Mouse (Mus musculus): ENCODE measurements at regions not wholly inside any gene's neighbourhood (a gene's known extent, or its start where the extent isn't known, plus 50 kb on each side); places are given as distances from the start of the nearest gene placed in this dataset.
"Not testable (repeated sequence)": the region's sequence is repeated elsewhere in the genome, so short reads cannot be mapped to it uniquely, and the experiment has no call there.

GRCm38 (mm10) chr13:50906431-50906830, 194.2 kb upstream of the Spin1 start:
- H3K36me3 ChIP-seq; H3K27ac ChIP-seq; H3K4me3 ChIP-seq; H3K4me2 ChIP-seq; H3K27me3 ChIP-seq; H3K4me1 ChIP-seq; H3K9ac ChIP-seq; H3K9me3 ChIP-seq; ATAC-seq (ENCODE audit: borderline replicate concordance, extremely low read depth, low FRiP score, low TSS enrichment): not testable (repeated sequence)
- WGBS = 83% methylated on average over 6 of the region's 6 CpGs

- Histone ChIP-seq H3K4me3 (no peak overlapping the region), H3K9me3 (no peaks in the 10 kb centered on the region), H3K9ac (no peak overlapping the region), H3K27me3 (no peaks in the 10 kb centered on the region), H3K36me3 (no peaks in the 10 kb centered on the region), H3K4me1 (no peaks in the 10 kb centered on the region), H3K4me2 (no peak overlapping the region), H3K27ac (no peak overlapping the region)
- ATAC-seq (ENCODE audit: borderline replicate concordance, extremely low read depth, low FRiP score, low TSS enrichment) = no peak
- WGBS = 68% methylated on average over 1 of the region's 1 CpGs
These were observed 193.8 kb upstream of the Spin1 start for GRCm38 (mm10) chr13:50906910-50907309.

- ATAC-seq (ENCODE audit: borderline replicate concordance, extremely low read depth, low FRiP score, low TSS enrichment); H3K27ac ChIP-seq; H3K9ac ChIP-seq; H3K9me3 ChIP-seq; H3K4me1 ChIP-seq; H3K4me2 ChIP-seq; H3K36me3 ChIP-seq; H3K4me3 ChIP-seq; H3K27me3 ChIP-seq: not testable (repeated sequence)
- 53% methylated on average over 2 of the region's 2 CpGs for WGBS
These were observed 187.9 kb upstream of the Spin1 start for GRCm38 (mm10) chr13:50912776-50913175.

- 86% methylated on average over 3 of the region's 3 CpGs for WGBS
- ATAC-seq (ENCODE audit: borderline replicate concordance, extremely low read depth, low FRiP score, low TSS enrichment) = not testable (repeated sequence)
These were observed 166.7 kb upstream of the Spin1 start for GRCm38 (mm10) chr13:50934017-50934416.

GRCm38 (mm10) chr13:50942561-50942960, 158.1 kb upstream of the Spin1 start:
- 72% methylated on average over 3 of the region's 3 CpGs for WGBS
- ATAC-seq (ENCODE audit: borderline replicate concordance, extremely low read depth, low FRiP score, low TSS enrichment) = no peak

More at GRCm38 (mm10) chr13:50934017-50934416, 166.7 kb upstream of the Spin1 start:
- not testable (repeated sequence) for H3K27me3 ChIP-seq, H3K27ac ChIP-seq, H3K4me1 ChIP-seq, H3K4me3 ChIP-seq, H3K9me3 ChIP-seq, H3K4me2 ChIP-seq, H3K9ac ChIP-seq, H3K36me3 ChIP-seq

GRCm38 (mm10) chr13:50949545-50950226, 151.0 kb upstream of the Spin1 start:
- Histone ChIP-seq H3K36me3 (no peaks in the 10 kb centered on the region), H3K9me3 (no peaks in the 10 kb centered on the region), H3K27me3 (no peaks in the 10 kb centered on the region), H3K4me2 (no peak overlapping the region), H3K4me1 (no peaks in the 10 kb centered on the region), H3K9ac (no peak overlapping the region), H3K4me3 (no peak overlapping the region), H3K27ac (no peak overlapping the region)
- WGBS = 27% methylated on average over 6 of the region's 6 CpGs
- ATAC-seq (ENCODE audit: borderline replicate concordance, extremely low read depth, low FRiP score, low TSS enrichment) = no peak

More at GRCm38 (mm10) chr13:50942561-50942960, 158.1 kb upstream of the Spin1 start:
- Histone ChIP-seq H3K9me3 (no peaks in the 10 kb centered on the region), H3K36me3 (no peaks in the 10 kb centered on the region), H3K9ac (no peak overlapping the region), H3K27ac (no peak overlapping the region), H3K4me1 (no peaks in the 10 kb centered on the region), H3K4me2 (no peak overlapping the region), H3K27me3 (no peaks in the 10 kb centered on the region), H3K4me3 (no peak overlapping the region)

- WGBS = 84% methylated on average over 6 of the region's 6 CpGs
These were observed 146.0 kb upstream of the Spin1 start for GRCm38 (mm10) chr13:50954671-50955070.

GRCm38 (mm10) chr13:50958051-50958883, 142.4 kb upstream of the Spin1 start:
- H3K9ac ChIP-seq = no peak overlapping the region
- H3K4me2 ChIP-seq = peak overlapping the region; percentile 23
- H3K27ac ChIP-seq = no peak overlapping the region
- H3K36me3 ChIP-seq = no peaks in the 10 kb centered on the region
- 40% methylated on average over 20 of the region's 20 CpGs for WGBS
- H3K9me3 ChIP-seq = no peaks in the 10 kb centered on the region
- no peaks in the 10 kb centered on the region for H3K27me3 ChIP-seq
- no peak overlapping the region for H3K4me3 ChIP-seq
- H3K4me1 ChIP-seq = no peaks in the 10 kb centered on the region
- no peak for ATAC-seq (ENCODE audit: borderline replicate concordance, extremely low read depth, low FRiP score, low TSS enrichment)

More at GRCm38 (mm10) chr13:50954671-50955070, 146.0 kb upstream of the Spin1 start:
- Histone ChIP-seq H3K27me3 (no peaks in the 10 kb centered on the region), H3K4me1 (no peaks in the 10 kb centered on the region), H3K9me3 (no peaks in the 10 kb centered on the region), H3K27ac (no peak overlapping the region), H3K4me3 (no peak overlapping the region), H3K9ac (no peak overlapping the region), H3K4me2 (no peak overlapping the region), H3K36me3 (no peaks in the 10 kb centered on the region)
- ATAC-seq (ENCODE audit: borderline replicate concordance, extremely low read depth, low FRiP score, low TSS enrichment) = no peak

- Histone ChIP-seq H3K27me3 (no peaks in the 10 kb centered on the region), H3K9ac (no peak overlapping the region), H3K4me1 (no peaks in the 10 kb centered on the region), H3K9me3 (no peaks in the 10 kb centered on the region), H3K4me3 (no peak overlapping the region), H3K27ac (no peak overlapping the region), H3K36me3 (no peaks in the 10 kb centered on the region), H3K4me2 (no peak overlapping the region)
- WGBS = 83% methylated on average over 12 of the region's 12 CpGs
- ATAC-seq (ENCODE audit: borderline replicate concordance, extremely low read depth, low FRiP score, low TSS enrichment) = no peak
These were observed 139.8 kb upstream of the Spin1 start for GRCm38 (mm10) chr13:50960909-50961308.

- Histone ChIP-seq H3K4me1 (no peaks in the 10 kb centered on the region), H3K4me2 (no peak overlapping the region), H3K36me3 (no peaks in the 10 kb centered on the region), H3K4me3 (no peak overlapping the region), H3K9ac (no peak overlapping the region), H3K27ac (no peak overlapping the region), H3K9me3 (no peaks in the 10 kb centered on the region), H3K27me3 (no peaks in the 10 kb centered on the region)
- no peak for ATAC-seq (ENCODE audit: borderline replicate concordance, extremely low read depth, low FRiP score, low TSS enrichment)
- WGBS = 63% methylated on average over 9 of the region's 9 CpGs
These were observed 136.6 kb upstream of the Spin1 start for GRCm38 (mm10) chr13:50964070-50964469.

- not testable (repeated sequence) for H3K4me2 ChIP-seq; ATAC-seq (ENCODE audit: borderline replicate concordance, extremely low read depth, low FRiP score, low TSS enrichment); H3K27ac ChIP-seq; H3K27me3 ChIP-seq; H3K4me3 ChIP-seq; H3K4me1 ChIP-seq; H3K36me3 ChIP-seq; H3K9ac ChIP-seq; H3K9me3 ChIP-seq
- WGBS = 57% methylated on average over 7 of the region's 7 CpGs
These were observed 135.6 kb upstream of the Spin1 start for GRCm38 (mm10) chr13:50965041-50965440.

- no peaks in the 10 kb centered on the region for H3K9me3 ChIP-seq
- no peak overlapping the region for H3K9ac ChIP-seq
- H3K27ac ChIP-seq = no peak overlapping the region
- H3K4me3 ChIP-seq = no peak overlapping the region
- H3K36me3 ChIP-seq = no peaks in the 10 kb centered on the region
- H3K27me3 ChIP-seq = no peaks in the 10 kb centered on the region
- 63% methylated on average over 4 of the region's 4 CpGs for WGBS
- H3K4me1 ChIP-seq = no peaks in the 10 kb centered on the region
- ATAC-seq (ENCODE audit: borderline replicate concordance, extremely low read depth, low FRiP score, low TSS enrichment) = no peak
- no peak overlapping the region for H3K4me2 ChIP-seq
These were observed 135.0 kb upstream of the Spin1 start for GRCm38 (mm10) chr13:50965678-50966077.
